Mouse (Mus musculus) liver, adult 2 months (tissue): ENCODE data around the gene Lamtor1. TPM values are rescaled to one million over a fixed set of nuclear protein-coding genes. Genes with fewer than 3 reads are reported as not detected.

Experiments used
- DNase-seq: peaks from one replicate; pipeline ENCODE4 v3.0.0-alpha.2; 2011; ENCODE audit warnings: low read depth, low spot score; ENCODE audit errors: extremely low read depth
- H3K27ac ChIP-seq: fragments of 200-500 bp; replicated peaks from 2 replicates; pipeline ENCODE4 v1.5.1; 2012; ENCODE audit warnings: low read depth, mild to moderate bottlenecking, control low read depth, inconsistent platforms, low read length; ENCODE audit not compliant: insufficient read depth
- H3K27me3 ChIP-seq: fragments of 200-500 bp; 2 replicates; pipeline ENCODE4 v1.6.1; 2012; ENCODE audit warnings: mild to moderate bottlenecking, moderate library complexity, low read length, inconsistent platforms; ENCODE audit not compliant: control insufficient read depth, insufficient read depth
- H3K36me3 ChIP-seq: fragments of 200-500 bp; 2 replicates; pipeline ENCODE4 v1.6.1; 2012; ENCODE audit warnings: low read length, inconsistent platforms; ENCODE audit not compliant: control insufficient read depth, insufficient read depth
- H3K4me1 ChIP-seq: fragments of 200-500 bp; 2 replicates; pipeline ENCODE4 v1.6.1; 2011; ENCODE audit warnings: low read length; ENCODE audit not compliant: control insufficient read depth, insufficient read depth
- H3K4me3 ChIP-seq: fragments of 200-500 bp; 2 replicates; pipeline ENCODE4 v1.5.1; 2011; ENCODE audit warnings: low read depth, mild to moderate bottlenecking, control low read depth, low read length, moderate library complexity; ENCODE audit not compliant: insufficient read depth
- H3K79me2 ChIP-seq: fragments of 200-500 bp; 2 replicates; pipeline ENCODE4 v1.6.1; 2012; ENCODE audit warnings: inconsistent platforms, mild to moderate bottlenecking, low read length, moderate library complexity; ENCODE audit not compliant: control insufficient read depth, insufficient read depth
- H3K9ac ChIP-seq: fragments of 200-500 bp; 2 replicates; pipeline ENCODE4 v1.6.1; 2012; ENCODE audit warnings: low read depth, mild to moderate bottlenecking, control low read depth, inconsistent platforms, low read length
- CTCF ChIP-seq: fragments of 200-500 bp; IDR thresholded peaks from 2 replicates; pipeline ENCODE4 v1.5.1; 2011; ENCODE audit warnings: low read depth, low read length, control low read depth
- POLR2A ChIP-seq: fragments of 200-500 bp; IDR thresholded peaks from 2 replicates; pipeline ENCODE4 v1.6.1; 2011; ENCODE audit warnings: low read length, control low read depth; ENCODE audit not compliant: insufficient read depth; ENCODE audit errors: extremely low read depth
- WGBS: fragments of 180-500 bp; shearing (Covaris S2); methylation state at CpG from one replicate; pipeline ENCODE4 v1.1.7; 2018; 5-methylcytosine and 5-hydroxymethylcytosine counted together
- polyA plus RNA-seq: library from polyadenylated mRNA; depleted of rRNA; stranded (reverse); fragments of >200 nt; gene quantifications from 2 replicates; pipeline ENCODE4 v1.2.3, GENCODE M21; 2012; rRNA removed
- total RNA-seq: library from RNA; depleted of rRNA; stranded (reverse); fragments of >200 nt; gene quantifications from 2 replicates; pipeline ENCODE4 v1.2.3, GENCODE M21; 2014; rRNA removed

The Lamtor1 gene
- total and polyA plus RNA-seq, 2 experiments, result 64.1 to 171 TPM

DNA sequence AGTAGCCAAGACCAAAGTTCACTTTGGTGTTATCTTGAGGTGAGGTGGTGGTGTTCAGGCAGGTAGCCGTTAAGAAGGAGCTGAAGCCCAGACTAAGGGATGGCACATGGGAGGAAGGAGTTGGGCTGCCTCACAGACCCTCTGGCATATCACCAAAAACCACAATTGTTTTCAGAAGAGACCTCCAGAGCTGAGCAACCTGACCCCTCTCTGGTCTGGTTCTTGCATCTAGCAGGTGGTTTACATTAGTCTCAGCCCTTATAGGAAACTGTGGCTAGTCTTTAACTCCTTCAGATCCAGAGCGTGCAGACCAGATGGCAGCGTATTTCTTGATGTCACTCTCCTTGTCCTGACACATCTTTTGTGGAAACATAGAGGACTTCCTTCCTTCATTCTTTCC, 68.0 kb downstream of the Lamtor1 start:
- Histone ChIP-seq H3K27me3 (no peaks in the 10 kb centered on the region), H3K9ac (no peak overlapping the region), H3K27ac (no peak overlapping the region), H3K4me3 (no peak overlapping the region), H3K79me2 (peaks cover 31% of the 10 kb centered on the region; the same call in 1 of the 2 replicates), H3K36me3 (peaks cover 5% of the 10 kb centered on the region; the same call in 1 of the 2 replicates), H3K4me1 (peaks cover 19% of the 10 kb centered on the region)
- no peak for DNase-seq
- no peak for TF ChIP-seq POLR2A
- 71% methylated on average over 3 of the region's 3 CpGs for WGBS

DNA sequence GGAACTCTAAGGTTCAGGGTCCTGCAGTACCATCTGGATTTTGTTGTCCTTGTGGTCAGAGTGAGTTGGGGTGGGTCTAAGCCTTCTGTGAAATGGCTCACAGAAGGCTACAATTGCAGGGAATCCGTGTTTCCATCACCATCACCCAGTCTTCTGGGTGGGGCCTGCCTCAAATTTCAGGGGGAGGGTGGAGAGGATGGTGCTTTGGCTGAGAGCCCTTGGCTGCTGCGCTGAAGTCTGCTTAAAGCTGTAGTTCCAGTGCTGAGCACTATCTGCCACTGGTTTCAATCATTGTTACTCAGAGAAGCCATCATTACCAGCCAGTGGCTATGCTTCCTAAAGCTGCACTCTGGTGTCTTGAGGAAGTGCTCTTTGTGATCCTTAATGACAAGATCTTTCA, 68.8 kb downstream of the Lamtor1 start:
- WGBS, result 10% methylated on average over 2 of the region's 2 CpGs

More for the DNA sequence above, 68.8 kb downstream of the Lamtor1 start:
- Histone ChIP-seq H3K4me1 (peaks cover 16% of the 10 kb centered on the region), H3K4me3 (no peak overlapping the region), H3K27ac (no peak overlapping the region), H3K79me2 (peaks cover 31% of the 10 kb centered on the region; the same call in 1 of the 2 replicates), H3K27me3 (no peaks in the 10 kb centered on the region), H3K9ac (no peak overlapping the region), H3K36me3 (peaks cover 5% of the 10 kb centered on the region; the same call in 1 of the 2 replicates)
- no peak for TF ChIP-seq POLR2A
- TF ChIP-seq CTCF, result no peak
- peak; percentile 23 for DNase-seq

Other genes with a start within 250 kb of the Lamtor1 start
- gene Clpb, start 242.3 kb upstream of the Lamtor1 start, total RNA-seq, result 36.4 and 45.2 TPM in 2 replicates
- 43.2 and 56.2 TPM in 2 replicates for gene Clpb, start 242.3 kb upstream of the Lamtor1 start, polyA plus RNA-seq
- gene Phox2a, start 87.6 kb upstream of the Lamtor1 start, total RNA-seq, result not detected in 2 replicates
- not detected in 2 replicates for gene Phox2a, start 87.6 kb upstream of the Lamtor1 start, polyA plus RNA-seq
- 10.9 and 13.5 TPM in 2 replicates for gene Inppl1, start 67.7 kb upstream of the Lamtor1 start, total RNA-seq
- 25.4 and 32.9 TPM in 2 replicates for gene Inppl1, start 67.7 kb upstream of the Lamtor1 start, polyA plus RNA-seq
- gene Folr2, start 48.7 kb upstream of the Lamtor1 start, total RNA-seq, result 19.7 and 37.4 TPM in 2 replicates
- gene Folr2, start 48.7 kb upstream of the Lamtor1 start, polyA plus RNA-seq, result 13.3 and 23.1 TPM in 2 replicates
- 16.6 and 17.1 TPM in 2 replicates for gene Anapc15, start 42.2 kb upstream of the Lamtor1 start, total RNA-seq
- gene Anapc15, start 42.2 kb upstream of the Lamtor1 start, polyA plus RNA-seq, result 27.3 and 31.8 TPM in 2 replicates
- gene Folr1, start 35.1 kb upstream of the Lamtor1 start, total RNA-seq, result 0.20 TPM in 1 of 2 replicates, not detected in the other
- gene Folr1, start 35.1 kb upstream of the Lamtor1 start, polyA plus RNA-seq, result 0.23 TPM in 1 of 2 replicates, not detected in the other
- 0.07 TPM in 1 of 2 replicates, not detected in the other for gene Tomt, start 455 bp downstream of the Lamtor1 start, total RNA-seq
- 0.19 and 0.22 TPM in 2 replicates for gene Tomt, start 455 bp downstream of the Lamtor1 start, polyA plus RNA-seq
- gene Lrrc51, start 28.0 kb downstream of the Lamtor1 start, total RNA-seq, result 3.1 and 3.3 TPM in 2 replicates
- gene Lrrc51, start 28.0 kb downstream of the Lamtor1 start, polyA plus RNA-seq, result 5.2 and 5.3 TPM in 2 replicates
- 31.8 and 34.8 TPM in 2 replicates for gene Numa1, start 28.2 kb downstream of the Lamtor1 start, total RNA-seq
- gene Numa1, start 28.2 kb downstream of the Lamtor1 start, polyA plus RNA-seq, result 22.2 and 26.7 TPM in 2 replicates
- 15.7 TPM in 2 replicates for gene Il18bp, start 112.8 kb downstream of the Lamtor1 start, total RNA-seq
- 14.2 and 26.4 TPM in 2 replicates for gene Il18bp, start 112.8 kb downstream of the Lamtor1 start, polyA plus RNA-seq
- gene Rnf121, start 159.6 kb downstream of the Lamtor1 start, total RNA-seq, result 16.2 and 17.1 TPM in 2 replicates
- 18.3 and 21.1 TPM in 2 replicates for gene Rnf121, start 159.6 kb downstream of the Lamtor1 start, polyA plus RNA-seq
- gene Xndc1, start 159.6 kb downstream of the Lamtor1 start, total RNA-seq, result 4.8 and 4.9 TPM in 2 replicates
- 3.2 and 5.9 TPM in 2 replicates for gene Xndc1, start 159.6 kb downstream of the Lamtor1 start, polyA plus RNA-seq
- gene Xntrpc, start 159.8 kb downstream of the Lamtor1 start, total RNA-seq, result 0.18 and 0.74 TPM in 2 replicates
- gene Xntrpc, start 159.8 kb downstream of the Lamtor1 start, polyA plus RNA-seq, result 0.75 and 0.83 TPM in 2 replicates
- gene Trpc2, start 177.2 kb downstream of the Lamtor1 start, total RNA-seq, result 0.09 TPM in 1 of 2 replicates, not detected in the other
- gene Trpc2, start 177.2 kb downstream of the Lamtor1 start, polyA plus RNA-seq, result 0.04 TPM in 1 of 2 replicates, not detected in the other
- gene Art1, start 195.8 kb downstream of the Lamtor1 start, total RNA-seq, result 0.28 TPM in 1 of 2 replicates, not detected in the other
- not detected in 2 replicates for gene Art1, start 195.8 kb downstream of the Lamtor1 start, polyA plus RNA-seq
- gene Art5, start 203.6 kb downstream of the Lamtor1 start, total RNA-seq, result not detected in 2 replicates
- not detected in 2 replicates for gene Art5, start 203.6 kb downstream of the Lamtor1 start, polyA plus RNA-seq
- not detected in 2 replicates for gene Chrna10, start 210.9 kb downstream of the Lamtor1 start, total RNA-seq
- gene Chrna10, start 210.9 kb downstream of the Lamtor1 start, polyA plus RNA-seq, result 0.04 TPM in 1 of 2 replicates, not detected in the other